Mouse (Mus musculus): Measurements from ENCODE around the gene Iqschfp.

The Iqschfp gene

DNA sequence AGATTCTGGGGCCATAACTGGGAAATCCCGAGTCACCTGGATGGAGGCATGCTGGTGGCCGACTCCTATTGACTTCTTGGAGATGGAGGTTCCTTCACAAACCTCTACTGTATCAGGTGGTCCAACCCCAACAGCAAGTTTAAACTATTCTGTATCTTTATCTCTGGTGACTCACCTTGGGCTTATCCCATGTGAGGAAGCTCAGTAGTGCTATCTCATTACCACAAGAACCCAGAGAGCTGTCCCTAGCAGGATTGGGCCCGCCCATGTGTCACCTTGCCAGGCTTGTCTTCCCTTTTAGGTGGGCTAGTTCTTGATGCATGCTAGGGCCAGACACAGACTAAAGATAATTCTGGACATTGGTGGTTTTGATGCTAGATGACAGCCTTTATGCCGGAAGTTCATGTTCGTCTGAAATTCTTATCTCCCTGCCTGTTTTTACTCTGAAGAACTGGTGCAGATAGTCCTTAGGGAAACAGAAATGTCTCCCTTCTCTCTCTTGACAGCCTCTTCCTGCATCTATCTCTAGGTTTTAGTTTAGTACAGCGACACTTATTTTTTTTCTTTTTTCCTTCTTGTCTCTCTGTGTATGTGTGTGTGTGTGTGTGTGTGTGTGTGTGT is 607.6 kb downstream of the Iqschfp start:
- no peak for DNase-seq

DNA sequence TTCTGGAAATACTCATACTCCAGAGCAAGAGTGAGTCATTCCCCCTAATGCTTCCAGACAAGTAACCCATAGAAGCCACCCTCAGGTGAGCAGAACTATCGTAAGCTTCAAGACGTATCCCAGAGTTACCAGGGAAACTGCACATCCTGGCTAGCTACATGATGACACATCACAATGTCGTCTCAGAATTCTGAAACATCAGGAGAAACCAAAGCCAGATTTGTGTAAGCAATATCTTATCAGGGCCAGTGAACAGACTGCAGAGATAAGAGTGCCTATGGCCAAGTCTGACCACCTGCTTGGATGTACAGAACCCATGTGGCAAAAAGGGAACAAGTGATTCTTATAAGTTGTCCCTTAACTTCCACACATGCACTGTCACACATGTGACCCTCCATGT is 612.8 kb downstream of the Iqschfp start:
- DNase-seq: no peak

DNA sequence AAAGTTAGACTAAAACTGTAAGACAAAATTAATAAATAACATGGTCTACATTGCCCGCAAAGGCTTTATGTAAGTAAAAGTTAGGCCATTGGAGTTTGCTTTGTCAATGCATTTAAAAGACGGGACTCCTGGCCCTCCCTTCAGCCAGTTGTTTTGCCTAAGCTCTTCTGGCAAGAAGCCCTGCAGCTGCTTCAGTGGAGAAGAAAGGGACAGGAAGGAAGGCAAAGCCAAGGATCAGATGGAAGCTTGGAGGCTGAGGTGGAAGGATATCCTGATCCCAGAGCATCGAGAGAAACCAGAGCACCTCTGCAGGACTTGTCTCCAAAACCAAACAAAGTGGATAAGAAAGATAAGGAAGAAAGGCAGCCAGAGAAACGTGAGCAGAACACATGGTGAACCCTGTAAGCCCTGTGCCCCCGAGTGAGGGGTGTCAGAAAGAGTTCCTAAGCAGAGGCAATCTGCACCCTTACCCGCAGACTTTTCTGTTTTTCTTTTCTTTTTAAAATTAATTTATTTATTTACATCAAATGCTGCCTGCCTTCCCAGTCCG is 614.8 kb downstream of the Iqschfp start:
- no peak for DNase-seq

DNA sequence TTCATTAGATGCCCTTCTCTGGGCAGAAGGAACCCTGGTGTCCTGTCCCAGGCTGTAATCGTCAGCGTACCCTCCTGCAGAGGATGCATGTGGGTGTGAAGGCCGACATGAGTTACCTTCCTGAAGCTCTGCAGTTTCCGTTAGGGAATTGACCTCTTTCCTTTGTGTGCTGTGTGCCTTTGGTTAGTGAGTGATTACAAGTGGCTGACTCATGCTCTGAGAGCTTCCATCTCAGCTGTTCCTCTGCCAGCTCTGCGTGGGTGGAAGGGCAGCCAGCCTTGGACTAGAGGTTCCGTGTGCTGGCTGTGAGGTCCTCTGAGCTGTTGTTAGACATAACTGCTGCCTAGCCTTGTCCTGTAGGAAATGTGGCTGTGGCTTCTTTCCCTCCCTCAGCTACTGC is 616.6 kb downstream of the Iqschfp start:
- peak; percentile 68 for DNase-seq

DNA sequence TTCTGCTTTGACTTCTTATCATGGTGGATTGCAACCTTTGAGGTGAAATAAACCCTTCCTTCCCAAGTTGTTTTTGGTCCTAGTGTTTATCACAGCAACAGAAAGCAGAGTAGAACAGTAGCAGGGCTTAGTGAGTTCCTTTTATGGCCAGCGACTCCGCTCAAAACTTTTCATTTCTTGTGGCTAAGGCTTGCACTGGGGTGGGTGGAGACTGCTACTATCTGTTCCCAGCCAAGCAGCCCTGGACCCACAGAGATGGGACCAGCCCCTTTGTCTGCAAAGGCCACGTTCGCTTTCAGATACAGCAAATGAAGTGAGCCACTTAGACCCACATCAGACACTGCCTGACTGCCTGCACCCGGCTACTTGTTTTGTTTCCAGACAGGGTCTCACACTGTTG is 618.8 kb downstream of the Iqschfp start:
- DNase-seq: no peak

DNA sequence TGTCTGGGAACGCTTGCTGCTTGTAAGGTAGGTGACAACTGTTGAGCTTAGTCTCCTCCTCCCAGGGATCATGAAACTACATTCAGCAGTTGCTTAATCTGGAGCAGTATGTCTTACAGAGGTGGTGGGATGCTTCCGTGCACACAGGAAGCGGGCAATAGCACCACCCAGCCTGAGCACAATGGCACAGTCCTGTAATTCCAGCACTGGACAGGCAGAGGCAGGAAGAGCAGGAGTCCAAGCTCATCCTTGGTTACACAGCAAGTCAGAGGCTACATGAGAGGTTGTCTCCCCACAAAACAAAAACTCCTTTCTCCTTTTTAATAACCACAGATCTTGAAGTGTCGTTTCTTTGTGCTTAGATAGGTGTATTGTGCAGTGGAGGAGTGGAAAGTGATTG is 619.7 kb downstream of the Iqschfp start:
- DNase-seq: no peak

DNA sequence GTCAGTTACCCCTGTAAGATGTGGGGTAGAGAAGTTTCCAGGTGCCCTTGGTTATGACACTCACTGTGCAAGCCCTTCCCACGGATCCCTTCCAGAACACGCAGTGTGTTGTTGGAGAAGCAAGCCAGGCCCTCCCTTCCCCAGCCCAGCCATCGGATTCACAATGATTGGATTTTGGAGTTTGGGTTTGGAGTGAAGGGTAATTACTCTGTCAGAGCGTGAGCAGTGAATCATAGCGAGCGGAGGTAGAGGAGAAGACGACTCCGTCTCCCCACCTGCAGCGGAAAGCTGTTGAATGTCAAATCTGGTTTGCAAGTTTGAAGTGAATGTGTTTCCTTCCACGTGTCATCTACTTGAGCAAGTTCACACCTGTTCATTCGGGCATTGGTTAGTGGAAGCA is 620.3 kb downstream of the Iqschfp start:
- no peak for DNase-seq

DNA sequence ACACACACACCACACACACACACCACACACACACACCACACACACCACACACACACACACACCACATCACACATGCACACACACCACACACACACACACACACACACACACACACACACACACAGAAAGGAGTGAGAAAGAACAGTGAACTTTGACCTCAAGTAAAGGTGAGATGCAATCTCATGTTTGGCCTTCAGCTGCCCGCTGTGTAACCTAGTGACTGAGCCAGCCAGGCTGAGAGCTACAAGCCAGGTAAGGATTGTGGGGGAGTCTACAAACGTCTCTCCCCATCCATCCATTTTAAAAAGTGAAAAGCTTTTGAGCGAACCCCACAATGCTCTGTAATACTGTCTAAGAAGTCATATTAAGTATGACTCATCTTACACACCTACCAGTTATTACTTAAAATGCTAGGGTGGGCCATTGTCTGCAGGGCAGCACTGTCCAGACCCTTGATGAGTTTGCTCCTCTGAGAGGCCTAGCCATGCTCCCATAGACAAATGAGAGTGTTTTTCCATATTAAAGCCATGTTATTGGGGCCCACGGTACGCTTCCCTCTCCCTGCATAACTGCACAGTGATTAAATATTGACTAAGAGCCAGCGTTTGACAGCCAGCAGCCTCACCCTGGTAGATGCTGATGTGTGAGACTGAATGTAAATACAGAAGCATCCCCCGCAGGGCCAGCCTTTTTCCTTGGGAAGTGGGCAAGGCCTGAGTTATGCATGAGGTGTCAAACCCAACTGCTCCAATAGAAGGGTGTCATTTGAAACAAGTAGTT is 621.5 kb downstream of the Iqschfp start:
- DNase-seq: no peak

DNA sequence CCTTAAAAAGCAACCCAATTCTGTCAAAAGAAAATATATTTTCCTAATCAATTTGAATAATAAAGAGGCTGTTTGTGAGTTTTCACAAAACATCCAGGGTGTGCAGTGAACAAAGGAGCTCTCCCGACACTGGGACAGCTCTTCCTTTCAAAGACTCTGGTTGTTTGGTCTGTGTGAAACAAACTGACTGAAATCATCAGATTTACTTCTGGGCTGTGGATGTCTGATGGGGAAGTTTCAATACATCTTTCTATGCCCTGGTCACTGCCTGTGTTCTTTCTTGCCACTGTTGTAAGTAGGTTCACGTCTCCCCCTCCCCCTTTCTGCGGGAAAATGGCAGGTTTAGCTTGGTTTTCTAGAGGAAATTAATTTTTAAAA is 622.1 kb downstream of the Iqschfp start:
- DNase-seq: no peak

DNA sequence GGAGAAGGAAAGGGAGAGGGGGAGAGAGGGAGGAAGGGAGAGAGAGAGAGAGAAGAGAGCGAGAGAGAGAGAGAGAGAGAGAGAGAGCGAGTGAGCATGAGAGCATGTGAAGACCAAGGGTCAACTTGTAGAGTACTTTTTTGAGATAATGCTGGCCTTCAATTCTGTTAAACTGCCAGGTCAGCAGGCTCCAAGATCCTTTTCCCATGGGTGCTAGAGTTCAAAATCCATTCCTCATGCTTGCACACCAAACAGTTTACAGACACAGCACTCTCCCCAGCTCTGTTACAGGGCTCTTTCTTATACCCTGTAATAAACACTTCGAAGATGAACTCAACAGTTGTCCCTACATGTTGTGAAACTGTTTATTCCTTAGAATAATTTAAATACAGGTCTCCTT is 622.7 kb downstream of the Iqschfp start:
- no peak for DNase-seq

DNA sequence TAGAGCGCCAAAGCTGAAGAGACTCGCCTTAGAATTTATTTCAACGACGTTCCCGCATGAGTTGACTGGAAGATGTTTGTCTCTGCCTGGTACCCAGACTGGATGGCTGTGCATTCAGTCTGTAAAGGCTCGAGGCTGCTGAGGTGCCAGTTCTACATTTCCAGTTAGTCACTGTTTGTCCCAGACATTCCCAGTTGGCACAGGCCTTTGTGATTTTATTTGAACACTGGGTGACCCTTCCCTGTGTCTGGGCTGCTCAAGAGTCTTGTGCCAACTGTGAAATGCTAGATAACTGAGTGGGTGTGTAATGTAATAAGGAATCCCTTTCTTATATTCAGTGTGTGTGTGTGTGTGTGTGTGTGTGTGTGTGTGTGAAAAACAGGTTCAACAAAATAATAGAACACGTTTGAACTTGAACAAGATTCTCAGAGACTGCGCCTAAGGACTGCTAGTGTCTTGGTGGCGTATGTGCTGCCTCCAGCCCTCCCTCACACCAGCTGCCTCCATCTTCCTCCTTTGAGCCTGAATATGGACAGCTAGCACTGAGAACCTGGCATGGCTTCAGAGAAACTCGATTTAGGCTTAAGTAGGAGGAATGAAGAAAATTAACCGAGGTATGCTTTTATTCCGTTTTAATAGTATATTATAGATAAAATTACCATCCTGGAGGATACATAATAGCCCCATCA is 624.5 kb downstream of the Iqschfp start:
- DNase-seq: no peak

DNA sequence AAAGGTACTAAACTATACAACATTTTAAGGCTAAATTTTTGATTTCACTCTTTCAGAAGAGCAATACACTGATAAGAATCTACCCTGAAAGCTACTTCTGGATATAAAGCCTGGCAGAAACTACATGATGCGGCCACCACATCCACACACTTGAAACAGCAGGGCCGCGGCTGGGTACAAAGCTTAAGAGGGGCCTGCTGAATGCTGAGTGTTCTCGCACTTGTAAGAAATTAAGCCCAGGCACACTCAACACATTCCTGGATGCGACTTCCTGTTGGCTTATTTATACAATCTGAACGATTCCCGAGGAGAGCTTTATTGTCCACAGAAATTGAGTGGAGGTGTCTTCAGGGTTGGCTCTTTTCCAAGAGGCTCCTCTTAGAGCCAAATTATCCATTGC is 625.2 kb downstream of the Iqschfp start:
- no peak for DNase-seq

DNA sequence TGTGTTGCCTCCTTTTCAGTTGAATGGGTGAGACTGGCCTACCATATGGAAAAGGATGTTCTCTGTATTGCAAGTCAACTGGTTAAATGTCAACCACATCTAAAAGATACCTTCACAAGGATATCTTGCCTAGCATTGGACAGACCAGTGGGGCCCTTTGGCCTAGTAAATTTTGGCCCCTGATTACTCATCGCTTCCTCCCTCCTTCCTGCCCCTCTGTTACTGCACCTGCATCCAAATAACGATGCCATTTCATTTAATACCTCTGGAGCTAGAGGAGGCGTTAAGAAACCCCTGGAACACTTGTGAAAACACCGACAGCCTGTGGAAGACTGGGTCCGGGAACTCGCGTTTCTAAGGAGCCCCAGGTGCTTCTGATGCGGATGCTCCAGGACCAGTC is 626.0 kb downstream of the Iqschfp start:
- no peak for DNase-seq

DNA sequence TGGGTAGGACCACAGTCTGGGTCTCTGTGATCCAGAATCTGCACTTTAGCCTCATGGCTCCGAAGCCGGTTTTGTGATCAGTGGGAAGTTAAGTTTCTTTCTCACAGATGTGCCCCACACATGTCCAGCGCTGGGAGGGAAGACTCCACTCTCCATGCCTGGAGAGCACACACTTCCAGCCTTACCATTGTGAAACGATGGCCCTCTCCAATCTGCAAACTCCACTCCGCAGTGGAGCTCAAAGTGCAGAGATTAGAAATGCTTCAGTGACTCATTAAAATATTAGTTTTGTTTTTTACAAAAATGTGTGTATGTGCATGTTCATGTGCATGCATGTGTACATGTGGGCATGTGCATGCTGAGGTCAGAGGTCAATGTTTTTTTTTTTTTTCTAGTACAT is 626.6 kb downstream of the Iqschfp start:
- no peak for DNase-seq

DNA sequence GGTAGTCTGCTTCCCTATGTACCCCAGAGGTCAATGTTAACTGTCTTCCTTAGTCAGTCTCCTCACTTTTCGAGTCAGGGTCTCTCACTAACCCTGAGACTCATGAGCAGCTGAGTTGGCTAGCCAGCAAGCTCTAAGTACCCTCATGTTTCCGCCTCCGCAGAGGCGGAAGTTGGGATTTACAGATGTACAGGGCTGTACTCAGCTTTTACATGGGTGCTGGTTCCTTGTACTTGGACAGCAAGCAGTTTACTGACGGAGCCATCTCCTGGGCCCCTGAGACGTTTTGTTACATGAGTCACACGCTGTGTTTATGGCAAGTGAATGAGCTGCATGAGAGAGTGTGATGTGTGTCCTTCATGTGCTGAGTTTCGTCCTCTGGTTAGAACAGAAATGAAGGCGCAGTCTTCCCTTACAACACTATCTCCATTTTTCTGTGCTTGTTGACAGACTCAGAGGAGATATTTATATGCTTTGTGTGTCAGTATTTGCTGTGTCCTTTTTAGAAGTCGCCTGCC is 633.4 kb downstream of the Iqschfp start:
- no peak for DNase-seq

DNA sequence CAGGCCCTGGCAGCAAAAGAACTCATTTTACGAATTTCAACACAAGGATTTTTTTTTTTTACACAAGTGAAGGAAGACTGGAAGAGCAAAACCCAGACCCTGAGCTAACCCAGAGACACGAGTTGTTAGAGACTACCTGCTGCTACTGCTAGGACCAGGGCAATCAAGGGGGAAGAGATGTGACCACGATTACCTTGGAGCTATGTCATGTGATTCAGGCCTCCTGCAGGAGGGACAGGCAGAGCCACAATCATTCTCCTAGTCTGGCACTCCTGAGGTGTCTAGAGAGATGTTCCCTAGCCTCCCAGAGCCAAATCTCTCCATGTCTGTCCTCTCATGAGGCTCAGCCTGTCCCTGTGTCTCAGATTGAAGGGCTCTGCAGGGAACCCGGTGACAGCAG is 634.4 kb downstream of the Iqschfp start:
- DNase-seq: no peak

DNA sequence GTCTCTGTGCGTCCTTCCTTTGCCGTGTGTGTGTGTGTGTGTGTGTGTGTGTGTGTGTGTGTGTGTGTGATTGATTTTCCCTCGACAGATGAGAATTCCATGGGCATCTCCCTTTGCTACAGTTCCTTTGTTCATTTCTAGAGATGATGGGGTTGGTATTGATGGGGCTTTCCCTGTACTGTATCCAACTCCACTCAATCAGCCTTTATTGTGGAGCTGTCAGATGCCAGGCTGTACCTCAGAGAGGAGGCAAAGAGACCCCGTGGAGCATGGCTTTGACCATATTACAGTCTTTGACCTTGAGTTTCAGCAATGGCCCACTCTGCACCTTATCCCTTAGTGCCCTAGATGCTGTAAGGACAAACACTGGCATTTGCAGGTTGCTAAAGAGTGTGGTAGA is 635.1 kb downstream of the Iqschfp start:
- DNase-seq: no peak

DNA sequence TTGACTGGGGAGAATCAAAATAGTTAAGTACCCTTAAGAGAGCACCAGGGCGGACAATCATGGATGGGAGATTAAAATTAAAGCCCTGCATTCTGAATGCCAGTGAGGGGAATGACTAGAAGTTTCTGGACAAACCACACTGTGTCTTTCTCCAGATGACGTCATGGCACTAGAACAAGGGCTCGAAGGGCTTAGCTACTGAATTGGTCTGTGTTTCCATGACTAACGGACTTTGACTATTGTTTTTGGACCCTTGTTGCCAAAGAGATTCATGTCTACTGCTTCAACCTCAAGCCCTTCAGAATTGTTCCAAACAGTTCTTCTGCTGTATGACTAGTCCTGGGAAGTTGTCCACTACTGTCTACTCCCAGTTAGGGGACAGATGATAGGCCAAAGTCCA is 639.9 kb downstream of the Iqschfp start:
- no peak for DNase-seq

DNA sequence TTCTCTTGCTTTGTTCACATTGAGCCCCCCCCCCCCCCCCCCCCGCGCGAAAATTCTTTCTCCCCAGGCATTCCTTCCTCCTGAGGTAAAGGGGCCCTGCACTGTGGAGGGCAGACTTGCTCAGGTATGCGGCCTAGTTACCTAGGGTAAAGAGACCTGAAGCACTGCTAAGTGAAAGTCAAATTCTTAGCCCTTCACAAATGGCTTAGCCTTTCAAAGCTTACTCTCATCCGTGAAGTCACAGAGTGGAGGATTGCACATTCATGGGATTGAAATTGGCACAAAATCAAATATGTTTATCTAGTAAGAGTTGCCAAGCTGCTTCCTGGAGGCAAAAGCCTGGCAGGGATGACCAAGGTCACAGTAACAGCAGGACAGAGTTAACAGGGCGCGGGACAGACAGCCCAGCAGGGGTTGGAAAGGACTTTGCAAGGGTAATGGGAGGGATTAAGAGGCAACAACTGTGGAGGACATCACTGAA is 642.6 kb downstream of the Iqschfp start:
- DNase-seq: no peak

DNA sequence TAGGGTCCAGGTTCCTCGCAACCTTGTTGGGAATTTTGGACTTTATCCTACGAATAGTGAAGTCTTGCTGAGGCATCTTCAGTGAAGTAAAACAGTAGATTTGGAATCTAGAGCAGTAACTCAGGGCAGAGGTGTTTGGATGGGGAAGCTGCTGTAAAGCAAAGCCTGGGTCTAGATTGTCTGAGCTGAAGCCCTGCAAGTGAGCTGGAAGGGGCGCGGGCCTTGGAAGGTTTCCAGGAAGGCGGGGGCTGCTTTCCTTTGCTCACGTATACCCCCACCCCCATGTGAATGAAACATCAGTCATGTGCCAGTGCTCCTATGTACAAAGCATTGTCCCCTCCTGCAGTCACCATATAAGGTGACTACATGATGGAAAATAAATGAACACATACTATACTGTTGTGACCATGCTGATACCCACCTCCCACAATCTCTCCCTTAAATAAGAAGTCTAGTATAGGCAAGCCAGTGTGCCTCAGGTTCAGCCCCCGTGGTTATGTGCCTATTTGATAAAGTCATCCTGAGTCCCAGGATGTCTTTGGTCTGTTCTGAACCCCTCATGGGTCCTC is 643.2 kb downstream of the Iqschfp start:
- DNase-seq: no peak

DNA sequence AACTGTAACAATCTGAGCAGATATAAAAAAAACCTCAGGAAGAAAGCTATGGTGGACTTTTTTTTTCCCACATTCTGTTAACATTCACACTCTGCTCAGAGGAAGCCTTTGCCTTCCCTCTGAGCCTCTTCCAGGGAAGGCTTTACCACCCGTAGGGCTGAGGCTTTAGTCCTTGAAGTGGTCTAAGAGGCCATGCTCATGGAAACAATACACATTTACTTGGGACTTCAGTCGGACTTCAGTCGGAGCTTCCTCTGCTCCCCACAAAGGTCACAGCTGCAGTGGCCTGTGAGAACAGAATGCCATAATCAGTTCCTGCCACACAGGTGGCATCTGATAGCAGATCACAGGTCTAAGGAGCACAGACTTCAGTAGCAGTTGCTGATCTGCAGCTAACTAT is 644.0 kb downstream of the Iqschfp start:
- no peak for DNase-seq

DNA sequence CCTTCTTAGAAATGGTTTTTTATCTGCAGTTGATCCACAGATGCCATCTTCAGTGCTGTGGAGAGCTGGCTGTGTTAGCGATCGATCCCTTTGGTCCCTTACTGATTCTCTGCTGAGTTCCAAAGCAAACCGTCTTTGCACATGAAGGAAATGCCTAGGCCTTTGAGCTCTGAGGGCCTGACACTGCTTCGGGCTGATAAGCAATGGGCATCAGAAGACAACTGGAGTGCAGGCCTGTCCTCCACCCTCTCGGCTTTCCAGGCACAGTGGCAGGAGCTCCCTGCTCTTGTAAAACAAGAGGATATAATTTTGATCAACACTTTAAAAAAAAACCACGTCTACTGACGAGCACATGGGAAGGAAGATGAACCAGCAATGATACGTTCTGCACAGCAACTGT is 649.7 kb downstream of the Iqschfp start:
- no peak for DNase-seq

DNA sequence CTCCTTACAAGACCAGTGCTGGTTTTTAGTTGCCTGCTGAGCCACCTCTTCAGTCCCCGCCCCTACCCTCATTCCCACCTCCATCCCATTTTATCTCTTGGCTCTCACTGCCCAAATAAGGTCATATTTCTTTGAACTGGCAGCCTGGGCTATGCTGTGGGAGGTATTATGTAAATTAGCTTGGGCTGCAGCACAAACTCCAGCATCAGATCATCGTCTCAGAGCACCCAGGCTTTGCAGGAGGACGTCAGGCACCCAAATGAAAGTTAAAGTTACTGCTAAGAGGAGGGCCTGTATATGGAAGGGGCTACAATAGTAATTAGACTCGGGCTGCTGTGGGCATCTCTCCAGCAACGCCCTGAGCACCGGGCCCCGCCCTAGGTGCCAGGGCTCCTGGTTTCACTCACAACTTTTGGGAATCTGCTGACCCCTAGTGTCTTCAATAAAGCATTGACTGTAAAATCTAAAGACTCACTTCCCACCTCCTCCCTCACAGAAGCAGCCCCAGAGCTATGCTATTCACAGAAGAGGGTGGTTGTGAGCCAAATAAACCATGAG is 651.0 kb downstream of the Iqschfp start:
- DNase-seq: peak; percentile 80

Data from cerebellum, adult 9-10 months (tissue).